Mouse (Mus musculus) fat pad, adult 2 months (tissue): ENCODE results near the gene 1700086D15Rik.
A peak's percentile ranks its signal among the peaks of the same experiment; 100 is the strongest.

Source experiments
- DNase-seq: peaks from one replicate; pipeline ENCODE4 v3.0.0-alpha.2; 2011; ENCODE audit warnings: low read depth, low spot score; ENCODE audit errors: extremely low read depth

The 1700086D15Rik gene

DNA sequence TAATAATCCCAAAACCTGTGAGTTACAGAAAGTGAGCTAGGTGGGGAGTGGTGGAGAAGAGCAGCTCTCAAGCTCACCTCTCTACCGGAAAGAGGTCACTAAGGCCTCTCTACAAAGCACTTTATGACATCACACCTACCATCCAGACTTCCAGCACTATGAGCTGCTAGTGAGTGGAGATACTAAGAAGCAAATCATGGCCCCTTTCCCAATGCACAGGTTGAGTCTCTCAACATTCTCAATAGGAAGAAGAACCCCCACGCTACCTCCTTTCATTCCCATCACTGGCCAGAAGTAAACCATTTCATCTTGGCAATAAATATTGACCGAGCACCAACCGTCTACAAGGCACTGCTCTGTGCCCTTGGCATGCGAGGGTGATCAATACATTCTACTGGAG, at the start of gene 1700086D15Rik:
1700086D15Rik (minus strand) TSS at position 101 of the 400 bp plus-strand sequence.
- DNase-seq = no peak

DNA sequence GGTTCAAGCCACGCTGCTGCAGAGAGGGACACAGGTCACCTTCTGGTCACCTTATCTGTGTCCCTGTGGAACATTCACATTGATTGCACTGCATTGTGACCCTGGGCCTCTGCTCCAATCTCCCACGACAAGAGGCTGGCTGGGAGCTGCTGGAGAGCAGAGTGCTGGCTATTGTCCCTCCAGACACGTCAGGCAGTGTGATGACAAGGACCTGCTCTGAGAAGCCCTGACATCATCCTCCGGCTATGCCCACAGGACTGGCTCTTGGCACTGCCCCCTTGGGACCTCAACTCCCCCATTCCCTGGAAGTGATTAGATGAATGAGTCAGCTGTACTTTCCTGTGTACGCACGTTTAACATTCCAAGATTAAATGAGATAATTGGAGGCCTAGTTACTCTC, 49.8 kb upstream of the 1700086D15Rik start:
- no peak for DNase-seq

DNA sequence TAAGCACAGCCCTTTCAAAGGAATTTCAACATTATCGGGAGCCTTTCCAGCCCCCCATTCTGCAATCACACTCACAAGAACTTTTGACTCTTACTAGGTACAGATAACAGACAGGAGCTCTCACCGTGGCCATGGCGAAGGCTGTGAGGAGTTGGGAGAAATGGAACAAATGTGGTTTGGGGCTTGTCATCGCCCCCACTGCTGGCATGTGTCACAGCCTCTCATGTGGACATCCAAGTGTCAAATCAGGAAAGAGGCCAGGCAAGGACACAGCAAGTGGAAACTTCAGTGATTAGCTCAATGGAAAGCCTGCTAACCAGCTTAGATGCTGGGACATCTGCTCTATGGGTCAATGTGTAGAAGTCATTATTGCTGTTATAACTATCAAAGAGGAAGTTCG, 45.6 kb upstream of the 1700086D15Rik start:
- DNase-seq = no peak

DNA sequence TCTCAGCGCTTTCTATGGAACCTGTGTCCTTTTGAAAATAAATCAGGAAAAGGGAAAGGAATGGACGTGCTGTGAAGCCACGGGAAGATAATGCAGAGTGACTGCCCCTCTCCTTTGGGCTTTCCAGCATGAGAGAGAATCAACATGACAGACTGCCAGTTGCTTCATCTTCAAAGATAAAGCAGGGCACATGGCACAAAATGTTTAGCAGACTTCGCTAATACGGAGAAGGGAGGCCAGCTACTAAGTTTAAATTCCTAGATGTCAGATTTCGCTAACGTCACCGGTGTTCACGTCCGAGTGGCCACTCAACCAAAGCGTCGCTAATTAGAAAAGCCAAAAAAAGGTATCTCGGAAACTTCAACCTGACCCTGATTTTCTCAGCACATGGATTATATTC, 45.0 kb upstream of the 1700086D15Rik start:
- no peak for DNase-seq

DNA sequence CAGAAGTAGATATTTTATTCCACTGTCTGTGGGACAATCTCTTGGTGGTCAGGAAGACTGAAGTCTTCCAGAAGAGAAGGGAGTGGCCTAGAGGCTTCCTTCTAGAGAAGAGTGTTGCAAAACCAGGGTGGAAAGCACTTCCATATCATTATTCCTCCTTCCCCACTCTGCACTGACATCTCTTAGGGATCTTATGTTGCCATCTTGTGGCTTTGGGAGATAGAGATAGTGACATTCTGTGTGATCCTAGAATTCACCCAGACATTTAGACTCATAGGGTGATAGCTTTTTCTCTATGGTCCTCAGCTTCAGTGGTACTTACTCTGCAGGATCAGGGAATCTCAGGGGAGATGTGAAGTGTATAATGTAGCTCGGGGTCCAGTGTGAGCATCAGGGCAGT, 43.3 kb upstream of the 1700086D15Rik start:
- DNase-seq = no peak

DNA sequence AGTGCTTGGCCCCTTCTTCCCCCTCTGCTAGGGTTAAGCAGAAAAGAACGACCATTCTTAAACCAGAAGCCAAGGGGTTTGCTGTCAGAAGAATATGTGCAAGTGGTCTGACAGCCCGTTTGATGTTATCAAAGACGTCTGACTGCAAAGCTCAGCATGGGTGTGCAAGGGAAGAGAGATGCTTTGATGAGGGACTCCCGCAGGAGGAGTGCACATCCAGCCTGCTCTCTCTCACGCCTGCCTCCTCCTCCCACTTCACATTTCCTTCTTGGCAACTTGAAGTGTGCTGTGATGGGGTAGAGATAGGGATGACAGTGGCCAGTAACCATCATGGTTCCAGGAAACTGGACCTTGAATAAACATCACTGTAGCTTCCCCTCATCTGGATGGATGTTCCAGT, 42.5 kb upstream of the 1700086D15Rik start:
- no peak for DNase-seq

DNA sequence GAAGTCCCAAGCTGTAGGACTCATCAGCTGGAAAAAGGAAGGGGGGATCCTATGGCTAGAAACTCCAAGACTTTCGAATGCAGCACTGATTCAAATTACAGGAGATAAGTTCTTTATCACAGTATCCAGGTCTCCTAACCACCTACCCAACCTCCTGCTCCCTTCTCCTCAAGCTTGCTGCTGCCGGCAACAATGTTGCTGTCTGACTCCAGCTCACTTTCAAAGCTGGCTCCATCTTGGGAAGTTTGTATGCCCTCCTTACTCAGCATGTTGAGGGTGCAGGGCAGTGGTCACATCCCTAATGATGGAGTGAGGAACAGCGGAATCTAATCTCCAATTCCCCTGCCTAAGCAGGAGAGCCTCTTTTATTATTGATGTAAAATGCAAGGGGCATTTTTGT, 38.3 kb upstream of the 1700086D15Rik start:
- DNase-seq = no peak

DNA sequence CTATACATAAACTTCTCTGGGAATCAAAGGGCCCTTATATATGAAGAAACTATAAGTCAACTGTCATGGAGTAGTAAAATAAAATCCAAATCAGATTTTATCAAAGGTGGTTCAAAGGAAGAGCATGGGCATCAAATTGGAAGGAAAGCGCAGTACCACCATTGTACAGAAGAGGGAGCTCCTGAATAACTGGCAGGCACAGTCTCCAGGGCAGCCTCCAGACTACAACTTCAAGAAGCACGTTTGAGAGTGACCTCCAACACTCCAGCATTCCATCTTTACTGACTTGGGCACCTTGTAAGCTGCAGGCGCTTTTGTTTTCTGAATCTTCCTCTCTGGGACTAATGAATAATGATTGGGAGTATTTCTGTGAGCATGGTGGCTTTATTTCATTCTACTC, 37.6 kb upstream of the 1700086D15Rik start:
- DNase-seq = no peak

DNA sequence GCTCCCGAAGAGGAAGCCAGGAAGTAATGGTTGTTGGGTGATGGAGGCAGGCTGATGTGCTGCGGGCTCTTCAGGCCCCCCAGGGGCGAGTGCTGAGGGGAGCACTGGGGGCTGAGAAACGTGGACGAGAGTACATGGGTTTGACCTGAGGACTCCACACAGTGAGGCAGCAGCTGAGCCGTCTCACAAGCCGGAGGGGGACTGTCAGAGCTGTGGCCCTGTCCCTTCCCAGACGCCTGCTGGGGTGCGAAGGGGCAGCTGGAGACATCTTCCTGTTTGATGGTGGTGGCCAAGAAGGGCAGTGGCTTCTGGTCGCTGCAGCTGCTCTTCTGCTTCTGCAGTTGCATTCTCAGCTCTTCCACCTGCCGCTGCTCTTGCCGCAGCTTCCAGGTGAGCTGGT, 27.3 kb upstream of the 1700086D15Rik start:
- DNase-seq = no peak

DNA sequence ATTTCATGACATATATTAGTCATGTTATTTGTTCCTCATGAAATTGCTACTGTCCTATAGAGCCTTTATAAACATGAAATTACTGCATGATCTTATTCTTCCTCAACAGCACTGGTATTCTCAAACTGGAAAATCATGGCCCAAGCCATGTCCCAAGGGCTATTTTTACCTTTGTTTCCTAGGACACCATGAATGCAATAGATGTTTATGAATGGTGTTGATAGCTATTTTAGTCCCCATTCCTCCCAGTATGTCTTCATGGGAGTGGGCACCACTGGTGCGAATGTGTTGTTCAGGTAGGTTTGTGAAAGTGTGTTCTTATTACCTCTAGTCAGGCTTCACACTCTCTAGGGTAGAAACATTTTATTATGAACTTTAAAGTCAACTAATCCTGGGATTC, 25.4 kb upstream of the 1700086D15Rik start:
- no peak for DNase-seq

DNA sequence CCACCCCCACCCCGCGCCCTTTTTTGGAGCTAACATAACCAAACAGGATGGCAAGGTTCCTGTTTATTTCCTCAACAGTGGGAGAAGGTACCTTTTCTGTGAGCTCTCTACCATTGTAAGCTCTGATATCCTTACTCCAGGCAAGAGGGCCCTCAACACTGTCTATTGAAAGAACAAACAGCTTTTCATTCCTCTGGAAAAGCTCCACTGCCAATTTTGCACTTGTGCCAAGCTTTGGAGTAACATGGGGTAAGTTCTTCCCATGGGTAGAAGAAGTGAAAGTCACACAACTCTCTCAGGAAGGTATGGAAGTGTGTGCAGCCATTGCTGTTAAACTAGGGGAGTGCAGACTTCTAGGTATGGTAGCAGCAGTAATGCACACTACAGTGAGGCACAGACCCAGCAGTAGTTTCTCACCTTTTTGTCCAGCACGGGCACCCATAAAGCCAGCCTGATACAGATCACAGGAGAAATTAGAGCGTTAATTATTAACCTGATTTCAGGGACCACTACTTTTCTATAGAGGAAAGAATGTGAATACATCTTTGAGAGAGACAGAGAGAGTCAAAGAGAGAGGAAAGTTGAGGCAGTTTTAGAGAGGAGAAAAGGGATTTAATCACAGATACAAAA, 10.5 kb upstream of the 1700086D15Rik start:
- DNase-seq = no peak

DNA sequence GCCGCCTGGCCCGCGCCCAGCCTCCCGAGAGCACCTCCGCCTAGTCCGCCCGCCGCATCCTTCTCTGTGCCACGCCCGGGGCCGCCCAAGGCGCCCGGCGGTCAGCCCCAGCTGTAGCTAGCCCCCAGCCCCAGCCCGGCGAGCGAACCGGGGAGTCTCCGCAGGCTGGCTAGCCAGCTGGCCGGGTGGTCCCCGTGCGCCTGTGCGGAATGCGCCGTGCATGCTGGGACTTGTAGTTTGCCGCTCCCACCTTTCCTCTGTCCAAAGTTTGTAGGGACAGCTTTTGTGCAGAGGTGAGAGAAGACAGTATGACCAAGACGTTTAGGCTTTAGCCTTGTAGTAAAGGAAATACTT, 3.1 kb upstream of the 1700086D15Rik start, which contains the start of gene Arhgap44:
Arhgap44 (minus strand) TSS at position 195 of the 354 bp plus-strand sequence.
- no peak for DNase-seq

DNA sequence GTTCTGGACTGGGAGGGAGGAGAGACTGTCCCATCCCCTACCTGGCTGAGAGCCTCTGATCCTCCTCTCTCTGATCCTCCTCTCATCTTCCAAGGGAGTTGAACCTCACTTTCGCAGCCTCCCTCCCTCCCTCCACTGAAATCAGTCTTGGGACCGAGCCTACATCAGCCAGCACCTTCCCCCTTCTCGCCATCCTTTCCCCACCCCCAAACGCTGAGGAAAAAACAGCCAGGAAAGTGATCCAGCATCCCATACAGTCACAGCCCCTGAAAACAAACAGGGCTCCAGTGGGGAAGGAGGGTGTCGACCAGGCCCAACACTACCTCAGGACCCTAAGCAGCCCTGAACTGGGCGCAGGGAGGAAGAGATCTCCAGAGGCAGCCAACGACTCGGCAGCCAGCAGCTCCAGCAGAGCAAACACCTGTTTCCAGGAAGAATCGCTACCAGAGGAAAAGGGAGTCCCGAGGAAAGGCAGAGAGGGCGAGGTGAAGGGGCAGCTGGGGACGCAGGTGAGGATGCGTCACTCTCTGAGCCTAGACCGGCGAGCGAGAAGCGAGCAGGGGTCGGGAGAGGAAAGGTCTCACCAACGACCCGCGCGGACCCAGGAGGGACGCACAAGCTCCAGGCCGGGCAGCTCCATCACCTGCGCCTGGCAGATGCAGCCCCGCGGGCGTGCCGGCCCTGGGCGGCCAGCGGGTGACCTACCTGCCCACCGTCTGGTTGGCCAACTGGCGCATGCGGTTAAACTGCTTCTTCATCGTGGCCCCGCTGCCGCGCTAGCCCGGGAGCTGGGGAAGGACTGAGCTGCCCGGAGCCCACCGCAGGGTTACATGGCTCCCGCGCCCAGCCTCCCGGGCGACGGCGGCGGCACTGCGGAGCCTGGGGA, 2.4 kb upstream of the 1700086D15Rik start:
- no peak for DNase-seq

DNA sequence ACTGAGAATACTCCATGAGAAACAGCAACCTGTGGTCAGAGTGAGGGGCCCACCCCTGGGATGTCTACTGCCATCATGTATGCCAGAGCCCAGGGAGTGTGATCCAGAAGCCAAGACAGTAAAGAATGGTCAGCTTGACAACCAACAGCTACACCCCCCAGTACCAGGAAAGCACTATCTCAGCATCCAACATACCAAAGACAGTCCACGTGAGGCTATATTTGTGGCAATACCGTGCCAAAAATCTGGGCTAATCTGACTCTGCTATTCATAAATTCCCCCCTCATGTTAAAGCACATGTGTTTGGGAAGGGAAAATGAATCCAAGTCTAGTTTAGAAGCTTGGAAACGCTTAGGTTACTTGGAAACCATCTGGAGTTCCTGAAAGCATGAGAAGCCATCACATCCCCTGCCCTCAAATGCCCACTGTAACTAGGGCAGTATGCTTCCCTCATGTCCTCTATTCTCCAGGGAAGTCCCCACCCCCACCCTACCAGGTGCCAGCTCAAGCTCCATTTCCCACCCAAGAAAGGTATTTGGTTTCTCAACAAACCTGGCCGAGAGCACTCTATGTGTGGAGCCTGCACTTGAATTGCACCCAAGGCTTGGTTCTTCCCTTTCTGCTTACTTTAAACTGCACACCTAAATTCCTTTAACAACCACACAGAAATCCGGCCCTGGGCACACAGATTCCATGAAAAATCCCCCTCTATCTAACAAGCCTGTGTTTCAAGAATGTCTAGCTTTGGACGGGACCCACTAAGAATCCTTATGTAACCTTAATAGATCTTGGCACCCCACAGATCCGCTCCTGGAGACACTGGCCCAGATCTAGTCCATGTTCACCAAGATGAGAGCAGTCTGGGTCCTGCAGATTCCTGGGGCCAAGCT, 1.5 kb upstream of the 1700086D15Rik start:
- no peak for DNase-seq

DNA sequence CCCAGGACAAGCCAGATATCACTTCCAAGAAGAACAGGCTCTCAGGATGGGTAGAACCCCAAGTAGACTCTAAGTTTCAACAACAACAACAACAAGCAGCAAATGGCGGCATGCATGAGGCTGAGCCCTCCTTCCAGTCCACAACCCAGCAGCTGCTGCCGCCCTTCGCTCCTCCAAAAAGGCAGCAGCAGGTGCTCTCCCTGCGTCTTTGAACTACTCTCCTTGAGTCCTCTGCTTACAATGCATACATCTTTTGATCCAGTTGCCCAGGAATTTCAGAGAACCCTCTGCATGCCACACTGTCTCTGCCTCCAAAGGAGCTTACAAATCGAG, 1.1 kb downstream of the 1700086D15Rik start:
- no peak for DNase-seq

DNA sequence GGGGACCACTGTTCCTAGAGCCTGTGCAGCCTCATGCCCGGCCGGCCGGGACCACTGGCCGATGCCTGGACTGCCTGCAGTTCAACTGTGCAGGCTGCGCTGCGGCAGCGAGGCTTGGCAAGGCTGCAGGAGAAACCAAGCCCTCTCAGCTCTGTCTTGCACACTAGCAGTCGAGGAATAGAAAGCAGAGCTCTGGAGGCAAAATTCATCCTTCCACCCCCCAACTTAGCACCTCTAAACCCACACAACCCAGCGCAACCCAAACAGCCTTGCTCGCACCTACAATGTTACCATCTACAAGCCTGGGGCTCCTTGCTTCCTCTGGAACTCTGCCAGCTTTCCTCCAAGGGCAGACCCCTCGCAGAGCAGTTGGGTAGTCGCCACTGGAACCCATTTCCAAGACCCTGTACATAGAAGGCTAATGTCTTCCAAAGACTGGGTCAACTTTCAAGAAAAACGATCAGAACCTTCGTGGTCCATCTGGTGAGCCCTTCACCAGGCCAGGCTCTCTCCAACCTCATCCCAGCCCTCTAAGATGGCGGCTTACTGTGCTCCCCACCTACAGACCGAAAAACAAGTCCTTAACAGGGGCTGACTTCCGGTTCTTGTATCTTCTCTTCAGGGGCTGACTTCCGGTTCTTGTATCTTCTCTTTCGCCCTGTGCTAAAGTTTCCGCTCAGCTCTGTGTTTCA, 1.6 kb downstream of the 1700086D15Rik start:
- no peak for DNase-seq

DNA sequence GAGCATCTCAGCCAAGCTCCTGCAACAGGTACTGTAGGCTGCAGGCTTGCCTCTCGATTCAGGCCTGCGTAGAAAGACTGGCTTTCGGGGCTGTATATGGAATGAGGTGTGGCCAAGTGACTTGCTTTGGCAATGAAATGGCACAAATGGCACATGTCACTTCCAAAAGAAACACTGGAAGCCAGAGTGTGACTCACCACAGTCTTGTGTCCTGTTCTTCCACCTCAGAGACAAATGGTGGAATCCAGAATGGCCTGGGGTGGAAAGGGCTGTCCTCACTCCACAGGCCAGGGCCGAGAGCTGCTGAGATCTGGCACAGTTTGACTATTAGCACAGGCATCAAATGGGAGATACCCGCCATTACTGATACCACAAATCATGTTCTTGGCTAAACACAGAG, 6.7 kb downstream of the 1700086D15Rik start:
- DNase-seq = peak; percentile 34

DNA sequence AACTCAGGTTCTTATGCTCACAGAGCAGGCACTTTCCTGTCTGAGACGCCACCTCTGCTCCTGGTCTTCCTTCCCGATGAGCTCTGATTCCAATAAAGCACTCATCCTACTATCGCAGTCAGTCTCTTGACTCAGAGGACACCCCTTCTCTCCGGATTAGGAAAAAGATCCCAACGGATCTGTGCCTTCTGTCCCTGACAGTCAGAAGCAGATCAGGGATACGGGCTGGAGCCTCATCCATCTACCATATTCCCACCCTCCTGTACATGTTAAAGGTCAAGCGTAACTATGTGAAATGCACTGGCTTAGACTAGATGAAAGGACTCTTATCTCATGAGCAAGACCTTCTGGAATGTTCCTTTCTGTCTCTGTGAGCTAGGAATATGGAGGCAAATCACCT, 11.2 kb downstream of the 1700086D15Rik start:
- no peak for DNase-seq

DNA sequence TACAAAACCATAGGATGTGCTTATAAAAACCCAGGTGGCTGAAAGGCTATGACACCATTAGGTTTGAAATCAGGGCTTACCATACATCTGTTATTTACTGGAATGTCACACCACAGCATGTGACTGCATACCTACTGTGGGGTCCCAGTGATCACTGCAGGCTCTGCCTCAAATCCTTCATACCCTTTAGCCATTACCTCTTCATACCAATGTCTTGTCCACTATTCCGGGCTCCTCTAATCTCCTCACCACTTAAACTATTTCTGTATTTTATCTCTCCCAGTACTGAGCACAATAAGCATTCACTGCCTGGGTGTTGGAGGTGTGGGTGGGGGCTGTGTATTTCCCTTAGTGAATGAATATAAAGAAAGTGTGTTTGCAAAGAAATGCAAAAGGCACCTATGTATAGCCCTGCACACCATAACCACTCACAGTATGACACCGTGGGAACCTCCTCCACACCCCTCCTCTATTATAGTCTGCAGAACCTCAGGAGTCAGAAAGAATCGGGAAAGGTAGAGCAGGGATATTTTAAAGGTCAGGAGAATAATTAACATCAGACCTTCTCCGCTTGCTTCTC, 16.8 kb downstream of the 1700086D15Rik start:
- no peak for DNase-seq

DNA sequence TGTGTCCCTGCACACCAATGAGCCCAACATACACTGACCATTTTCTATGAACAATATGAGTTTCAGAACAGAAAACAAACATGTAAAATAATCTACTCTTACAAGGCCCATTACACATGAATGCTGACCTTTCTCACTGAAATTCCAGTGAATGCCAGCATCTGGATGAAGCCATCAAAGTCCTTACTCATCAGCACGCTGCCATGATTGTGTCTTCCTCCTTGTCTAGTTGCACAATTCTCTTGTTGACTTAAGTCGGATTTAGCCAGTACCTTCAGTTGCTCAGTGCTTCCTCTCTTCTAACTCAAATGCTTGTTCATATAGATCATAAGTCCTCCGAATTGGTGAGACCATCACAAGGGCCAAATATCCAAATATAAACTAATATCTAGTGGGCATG, 20.7 kb downstream of the 1700086D15Rik start:
- DNase-seq = no peak
